Mouse (Mus musculus) gastrocnemius, postnatal 25 days (tissue): Measurements from ENCODE around the gene Polr1d. TPM values are rescaled to one million over a fixed set of nuclear protein-coding genes. Genes with fewer than 3 reads are reported as not detected.

Source experiments
- DNase-seq: peaks from one replicate; pipeline ENCODE4 v3.0.0; 2022
- total RNA-seq, 2 experiments: library from RNA; stranded (reverse); gene quantifications; 1 replicate in 1 of 2; 2 replicates in 1 of 2; pipeline ENCODE4 v1.2.3; 2021

Gene Polr1d
- total RNA-seq, 2 experiments from 2014 or later, result 85.3 to 87.5 TPM

- DNase-seq, result no peak
Measured at GRCm38 (mm10) chr5:147086816-147087215, 10.0 kb downstream of the Polr1d start.

DNA sequence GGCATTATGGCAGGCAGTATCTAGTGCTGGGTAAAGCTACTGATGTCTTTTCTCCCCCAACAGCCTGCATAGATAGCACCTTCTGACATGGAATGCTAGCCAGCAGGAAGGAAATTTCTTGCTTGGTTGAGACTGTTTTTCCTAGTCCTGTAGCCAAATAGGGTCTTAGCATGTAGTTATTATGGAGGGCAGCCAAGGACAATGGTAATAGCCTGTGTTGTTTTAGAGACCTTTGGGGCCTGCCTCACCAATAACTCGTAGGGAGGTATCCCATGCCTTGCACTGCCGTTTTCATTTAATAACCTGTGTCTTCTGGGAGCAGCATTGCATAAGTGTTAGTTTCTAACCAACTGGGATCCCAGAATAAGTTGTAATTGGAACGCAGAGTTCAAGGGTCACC, 13.0 kb downstream of the Polr1d start:
- no peak for DNase-seq

GRCm38 (mm10) chr5:147090256-147090963, 13.6 kb downstream of the Polr1d start:
- peak; percentile 12 for DNase-seq

GRCm38 (mm10) chr5:147092448-147092847, 15.6 kb downstream of the Polr1d start:
- DNase-seq, result no peak

DNA sequence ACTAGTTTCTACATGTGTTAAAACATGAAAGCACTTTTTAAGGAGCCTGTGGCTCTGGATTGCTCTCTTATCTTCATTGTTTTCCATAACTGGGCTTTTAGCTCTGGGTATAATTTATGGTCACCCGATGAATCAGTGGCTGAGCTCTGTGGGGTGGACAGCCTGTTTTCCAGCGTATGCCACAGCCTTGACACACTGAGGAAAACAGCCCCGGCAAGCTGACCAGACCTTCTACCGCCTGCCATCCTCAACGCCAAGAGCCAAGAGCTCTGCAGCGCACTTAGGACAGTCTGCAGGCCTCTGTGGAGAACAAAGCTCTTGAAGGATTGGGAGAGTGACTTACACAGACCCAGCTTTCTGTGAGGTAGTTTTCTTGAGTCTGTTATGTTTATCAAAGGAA, 17.4 kb downstream of the Polr1d start:
- DNase-seq, result no peak

DNA sequence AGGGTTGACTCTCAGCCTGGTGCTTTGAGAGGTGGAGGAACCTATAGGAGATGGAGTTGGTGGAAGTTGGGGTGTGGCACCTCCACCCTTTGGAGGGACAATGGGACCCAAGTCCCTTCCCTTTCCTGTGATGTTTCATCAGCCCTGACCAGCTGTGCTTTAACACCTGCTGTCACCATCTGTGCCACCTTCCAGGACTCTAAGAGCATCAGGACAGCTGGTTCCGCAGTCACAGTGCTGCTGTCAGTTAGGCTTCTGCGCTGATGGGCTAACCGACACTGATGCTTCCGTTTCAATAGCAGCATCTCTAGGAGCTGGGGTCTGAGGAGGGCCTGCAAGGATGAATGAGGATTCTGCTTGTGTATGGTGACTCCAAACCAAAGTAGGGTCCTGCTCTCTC, 19.7 kb downstream of the Polr1d start:
- DNase-seq, result no peak

- DNase-seq, result no peak
Measured at GRCm38 (mm10) chr5:147098667-147099066, 21.8 kb downstream of the Polr1d start.

GRCm38 (mm10) chr5:147100180-147100579, 23.3 kb downstream of the Polr1d start:
- DNase-seq, result no peak

GRCm38 (mm10) chr5:147102295-147102694, 25.4 kb downstream of the Polr1d start:
- no peak for DNase-seq

DNA sequence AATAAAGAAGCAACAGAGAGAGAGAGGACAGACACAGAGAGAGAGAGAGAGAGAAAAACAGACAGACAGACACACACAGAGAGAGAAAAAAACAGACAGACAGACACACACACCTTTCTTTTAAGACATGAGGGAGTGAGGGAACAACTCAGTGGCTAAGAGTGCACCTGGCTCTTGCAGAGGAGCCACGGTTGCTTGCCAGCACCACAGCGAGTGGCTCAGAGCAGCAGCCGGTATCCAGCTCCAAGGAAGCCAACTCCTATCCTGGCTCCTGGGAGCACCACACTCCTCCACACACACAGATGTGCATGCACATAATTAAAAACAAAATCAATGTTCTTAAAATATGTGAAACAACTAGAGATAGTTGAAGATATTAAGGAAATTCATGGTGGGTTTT, 30.4 kb downstream of the Polr1d start:
- no peak for DNase-seq

GRCm38 (mm10) chr5:147108861-147109591, 32.2 kb downstream of the Polr1d start:
- no peak for DNase-seq

DNA sequence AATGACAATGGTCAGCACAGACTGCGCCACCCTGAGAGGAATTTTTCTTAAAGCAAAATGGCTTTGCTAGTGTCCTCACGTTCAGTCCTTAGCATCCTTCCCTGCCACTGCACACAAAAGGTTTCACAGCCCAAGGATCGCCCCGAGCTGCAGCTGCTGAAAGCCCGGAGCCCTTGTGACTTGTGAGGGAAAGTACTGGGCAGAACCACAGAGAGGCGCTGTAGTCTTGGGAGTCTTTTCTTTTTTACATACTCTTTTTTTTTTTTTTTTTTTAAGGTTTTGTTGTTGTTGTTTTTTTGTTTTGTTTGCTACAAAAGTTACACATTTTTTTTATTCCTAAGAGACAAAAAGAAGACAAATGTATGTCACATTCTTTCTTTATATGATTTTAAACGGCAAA, 37.9 kb downstream of the Polr1d start:
- no peak for DNase-seq

DNA sequence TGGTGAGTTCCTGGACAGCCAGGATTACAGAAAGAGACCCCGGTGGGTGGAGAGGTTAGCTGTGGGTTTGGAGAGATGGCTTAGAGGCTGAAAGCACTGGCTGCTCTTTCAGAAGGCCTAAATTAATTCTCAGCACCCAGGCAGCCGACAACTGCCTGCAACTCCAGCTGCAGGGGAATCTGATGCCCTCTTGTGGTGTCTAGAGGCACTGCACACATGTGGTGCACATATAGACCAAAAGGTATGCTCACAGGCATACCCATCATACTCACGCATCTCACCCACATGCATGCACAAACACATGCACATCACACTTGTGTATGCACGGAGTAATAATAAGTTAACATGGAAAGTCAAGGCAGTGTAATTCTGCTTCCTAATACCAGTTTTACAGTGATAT, 38.8 kb downstream of the Polr1d start:
- DNase-seq, result no peak

DNA sequence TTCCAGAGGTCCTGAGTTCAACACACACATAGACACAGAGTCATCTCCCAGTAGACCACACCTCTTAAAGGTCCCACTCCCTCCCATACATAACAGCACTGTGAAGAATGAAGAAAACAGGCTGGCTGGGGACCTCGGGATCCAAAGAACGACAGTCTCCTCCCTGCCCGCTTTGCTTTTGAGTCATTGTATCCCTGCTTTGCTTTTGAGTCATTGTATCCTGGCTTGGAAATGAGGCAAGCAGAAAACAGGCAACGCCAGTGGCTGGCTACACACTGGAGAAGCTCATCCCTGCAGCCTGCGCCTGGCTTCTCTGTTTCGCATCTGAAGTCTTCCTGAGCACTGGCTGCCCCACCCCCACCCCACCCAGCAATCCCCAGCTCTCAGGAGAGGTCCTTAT, 40.2 kb downstream of the Polr1d start:
- no peak for DNase-seq

- no peak for DNase-seq
Measured at GRCm38 (mm10) chr5:147121146-147121545, 44.3 kb downstream of the Polr1d start.

DNA sequence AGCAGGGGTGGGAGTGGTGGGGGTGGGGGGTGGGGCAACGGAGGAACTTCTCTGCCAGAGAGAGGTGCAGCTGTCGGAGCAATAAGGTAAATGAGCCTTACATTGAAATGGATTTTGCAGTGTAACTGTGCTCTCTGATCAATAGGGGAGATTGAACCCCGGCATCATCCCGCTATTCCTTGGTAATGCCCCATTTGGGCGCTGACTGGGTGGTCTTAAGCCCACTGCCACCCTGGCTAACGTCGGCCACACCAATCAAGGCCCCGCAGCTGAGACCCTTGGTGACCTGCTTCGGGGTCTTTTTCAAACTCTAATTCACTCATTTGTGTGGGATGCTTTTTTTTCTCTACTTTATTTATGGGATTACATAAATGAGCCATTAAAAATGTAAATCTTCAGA, 47.9 kb downstream of the Polr1d start:
- DNase-seq, result no peak

DNA sequence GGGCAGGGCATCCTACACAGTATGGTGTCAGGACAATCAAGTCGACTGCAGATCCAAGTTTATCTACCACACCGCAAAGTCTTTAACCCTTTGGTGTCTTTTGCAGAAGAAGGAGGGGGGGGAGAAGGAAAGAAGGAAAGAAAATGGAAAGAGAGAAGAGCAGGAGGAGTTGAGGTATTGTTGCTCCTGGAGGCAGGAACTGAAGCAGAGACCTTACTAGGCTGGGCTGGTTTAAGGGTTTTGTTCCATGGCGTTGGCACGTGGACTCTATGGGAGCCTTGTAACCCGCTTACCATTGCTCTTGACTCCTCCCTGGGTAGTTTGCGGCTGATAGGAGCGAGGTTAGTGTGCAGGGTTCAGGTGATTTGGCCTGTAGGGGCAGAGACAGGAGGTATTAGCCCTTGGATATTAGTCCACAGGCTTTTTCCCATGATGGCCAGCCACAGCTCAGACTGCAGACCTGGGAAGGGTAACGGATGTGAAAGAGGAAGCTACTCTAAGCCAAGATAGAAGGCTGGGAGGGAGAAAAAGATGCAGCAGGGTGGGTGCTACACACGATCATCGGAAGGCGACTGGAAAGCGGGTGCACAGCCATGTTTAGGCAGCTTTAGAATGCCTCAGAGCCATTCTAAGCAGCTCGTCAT, 48.8 kb downstream of the Polr1d start:
- DNase-seq, result no peak

GRCm38 (mm10) chr5:147127860-147128259, 51.0 kb downstream of the Polr1d start:
- DNase-seq, result no peak

GRCm38 (mm10) chr5:147129484-147129883, 52.6 kb downstream of the Polr1d start:
- no peak for DNase-seq

GRCm38 (mm10) chr5:147131912-147132311, 55.1 kb downstream of the Polr1d start:
- DNase-seq, result no peak

DNA sequence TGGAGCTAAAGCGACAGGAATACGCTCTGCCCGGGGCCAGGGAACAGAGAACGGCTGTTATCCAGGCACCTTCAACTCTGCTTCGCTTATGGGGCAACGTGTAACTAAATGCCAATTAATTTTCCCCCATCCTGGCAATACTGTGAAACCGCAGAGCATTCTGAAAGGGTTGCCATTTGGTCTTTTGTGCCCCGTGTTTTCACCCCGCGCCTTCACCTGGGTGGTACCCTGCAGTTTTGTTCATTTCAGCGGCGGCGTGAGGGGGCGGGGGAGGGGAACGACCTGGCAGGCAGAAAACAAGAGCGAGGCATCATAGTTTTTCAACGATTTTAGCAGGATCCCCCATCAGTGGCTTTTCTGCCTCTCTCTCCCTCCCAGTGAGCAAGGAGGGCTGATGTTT, 56.8 kb downstream of the Polr1d start:
- DNase-seq, result no peak

- DNase-seq, result no peak
Measured at GRCm38 (mm10) chr5:147134341-147135088, 57.7 kb downstream of the Polr1d start.

- DNase-seq, result no peak
Measured at GRCm38 (mm10) chr5:147135089-147135446, 58.2 kb downstream of the Polr1d start.
